Mouse (Mus musculus): ENCODE measurements around the gene Galc.
A peak's percentile ranks its signal among the peaks of the same experiment; 100 is the strongest.

The Galc gene

DNA sequence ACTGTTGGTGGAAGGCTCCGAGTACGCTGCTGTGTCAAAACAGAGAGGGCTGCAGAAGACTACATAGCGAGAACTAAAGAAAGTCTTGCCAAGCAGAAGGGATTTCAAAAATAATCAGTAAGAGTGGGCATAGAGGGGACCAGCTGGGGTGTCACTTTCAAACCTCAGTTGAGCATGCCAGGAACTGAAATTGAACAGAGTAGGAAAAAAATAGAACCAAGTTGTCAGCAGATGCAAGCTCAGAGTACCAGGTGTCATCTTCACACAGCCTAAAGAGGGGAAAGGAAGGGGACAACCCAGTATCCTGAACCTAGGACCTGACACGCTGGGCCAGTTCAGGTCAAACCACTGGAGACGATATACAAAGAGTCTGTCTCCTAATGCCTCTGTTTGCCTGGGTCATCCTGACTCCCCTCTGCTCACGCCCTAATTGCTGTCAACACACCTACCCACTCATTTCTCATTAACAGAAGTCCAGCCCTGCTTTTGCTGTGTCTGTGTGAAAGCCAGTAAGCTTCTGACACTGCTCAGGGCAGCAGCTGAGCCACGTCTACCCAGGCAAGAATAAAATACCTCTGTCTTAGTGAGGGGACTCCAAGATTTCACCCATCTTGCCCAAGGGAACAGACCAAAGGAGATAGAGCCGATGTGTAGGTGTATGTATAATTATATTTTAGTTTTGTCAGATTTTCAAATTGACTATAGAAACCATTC lies 71.9 kb downstream of the Galc start:
- no peak for DNase-seq (ENCODE audit: low read depth, low spot score)

DNA sequence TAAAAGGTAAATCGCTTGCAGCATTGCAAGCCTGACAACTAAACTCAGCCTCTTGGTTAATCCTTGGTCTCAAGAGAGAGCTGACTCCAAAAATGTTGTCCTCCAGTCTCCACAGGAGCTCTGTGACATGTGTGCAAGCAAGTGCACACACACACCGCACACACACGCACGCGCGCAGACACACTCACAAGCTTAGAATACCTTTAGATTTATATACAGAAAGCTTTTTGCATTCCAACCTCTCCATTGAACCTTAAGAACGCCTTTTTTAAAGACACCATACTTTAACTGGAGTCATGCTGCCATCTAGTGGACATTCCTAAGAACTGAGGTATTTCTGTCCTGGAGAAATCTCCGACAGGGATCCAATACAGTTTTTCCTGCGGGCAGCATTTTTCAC lies 77.5 kb downstream of the Galc start:
- peak; percentile 14 for DNase-seq (ENCODE audit: low read depth, low spot score)

DNA sequence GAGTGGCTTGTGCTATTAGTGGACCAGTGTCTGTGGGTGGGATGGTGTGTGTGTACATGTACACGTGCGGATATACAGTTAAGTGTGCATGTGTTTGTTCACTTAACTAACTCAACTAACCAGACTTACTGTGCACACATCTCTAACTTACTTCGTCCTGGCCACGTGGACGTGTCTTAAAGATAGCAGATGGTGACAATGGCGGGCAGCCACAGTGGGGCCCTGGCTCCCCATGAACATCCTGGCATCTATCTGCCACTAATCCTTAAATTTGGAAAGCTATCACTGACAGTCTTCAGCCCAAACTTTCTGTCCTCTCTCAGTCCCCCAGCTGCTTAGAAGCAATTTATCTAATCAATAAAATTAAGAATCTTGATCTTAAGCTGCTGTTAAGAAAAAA lies 78.5 kb downstream of the Galc start:
- DNase-seq (ENCODE audit: low read depth, low spot score): no peak

DNA sequence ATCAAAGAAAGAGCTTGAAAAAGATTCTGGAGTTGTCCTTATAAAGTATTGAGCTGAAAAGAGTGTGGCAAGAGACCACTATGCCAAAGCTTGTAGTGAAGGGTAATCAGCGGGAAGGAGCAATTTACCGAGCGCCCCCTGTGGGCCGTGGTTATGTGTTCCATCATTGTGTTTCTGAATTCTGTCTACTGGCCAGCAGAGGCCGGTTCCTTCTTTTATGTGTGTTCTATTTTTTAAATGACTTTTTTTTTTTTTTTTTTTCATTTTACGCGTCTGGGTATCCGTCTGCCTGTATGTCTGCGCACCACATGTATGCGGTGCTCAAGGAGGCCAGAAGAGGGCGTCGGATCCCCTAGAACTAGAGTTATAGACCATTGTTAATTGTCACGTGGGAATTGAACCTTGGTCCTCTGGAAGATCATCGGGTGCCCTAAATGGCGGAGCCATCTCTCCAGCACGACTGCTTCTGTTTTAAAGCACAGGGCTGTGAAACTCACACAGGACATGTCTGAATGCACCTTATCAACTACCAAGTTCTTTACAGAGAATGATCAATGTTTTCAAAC lies 78.9 kb downstream of the Galc start:
- DNase-seq (ENCODE audit: low read depth, low spot score): no peak

DNA sequence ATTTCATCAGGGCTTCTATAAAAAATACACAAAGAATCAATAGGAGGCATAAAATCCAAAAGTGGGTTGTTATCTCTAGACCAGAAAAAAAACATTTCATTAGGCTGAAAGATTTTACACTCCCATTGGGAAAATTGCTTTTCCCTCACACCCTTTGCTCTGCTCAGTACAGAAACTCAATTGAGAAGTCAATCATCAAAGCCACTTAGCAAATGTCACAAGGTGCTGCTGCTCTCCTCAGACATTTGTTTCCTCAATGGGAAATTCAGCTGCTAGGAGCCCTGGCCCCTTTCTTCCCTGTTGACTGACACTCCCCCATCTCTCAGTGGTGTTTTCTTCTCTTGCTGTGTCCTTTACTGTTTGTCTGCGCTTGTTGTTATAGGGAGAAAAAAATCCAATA lies 79.8 kb downstream of the Galc start:
- no peak for DNase-seq (ENCODE audit: low read depth, low spot score)

DNA sequence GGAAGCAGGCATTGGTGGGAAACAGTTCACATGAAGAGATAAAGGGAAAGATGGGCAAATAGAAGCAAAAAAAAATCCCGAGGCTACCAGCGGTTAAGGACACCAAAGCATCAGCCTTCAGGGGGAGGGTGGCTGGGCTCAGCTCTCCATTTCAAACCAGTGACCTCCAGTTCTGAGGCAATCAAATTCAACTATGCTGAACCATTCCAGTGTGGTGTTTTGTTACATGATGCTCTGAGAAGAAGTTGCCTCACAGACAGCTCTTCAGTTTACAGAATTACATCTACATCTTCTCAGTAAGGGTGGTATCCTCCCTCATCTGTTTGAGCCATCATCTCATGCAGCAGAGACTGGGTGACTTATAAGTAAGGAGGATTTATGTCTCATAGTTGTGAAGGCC lies 82.6 kb downstream of the Galc start:
- DNase-seq (ENCODE audit: low read depth, low spot score): no peak

DNA sequence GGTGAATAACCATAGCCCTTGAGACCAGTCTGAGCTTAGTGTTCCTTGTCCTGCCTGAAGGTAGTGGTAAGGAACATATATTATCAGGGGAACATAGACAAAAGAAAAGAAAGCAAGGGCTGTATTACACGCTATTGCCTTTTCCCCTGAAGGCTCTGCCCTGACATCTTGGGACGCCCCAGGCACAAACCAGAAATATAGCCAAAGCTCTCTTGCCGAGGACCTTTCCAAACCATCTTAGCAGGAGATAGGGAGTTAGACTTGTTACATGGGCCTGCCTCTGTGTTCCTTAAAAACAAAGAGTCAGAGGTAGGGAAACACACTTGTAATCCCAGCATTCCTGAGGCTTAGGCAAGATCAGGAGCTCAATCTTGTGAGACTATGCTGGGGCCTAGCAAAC lies 97.4 kb downstream of the Galc start:
- DNase-seq (ENCODE audit: low read depth, low spot score): no peak

DNA sequence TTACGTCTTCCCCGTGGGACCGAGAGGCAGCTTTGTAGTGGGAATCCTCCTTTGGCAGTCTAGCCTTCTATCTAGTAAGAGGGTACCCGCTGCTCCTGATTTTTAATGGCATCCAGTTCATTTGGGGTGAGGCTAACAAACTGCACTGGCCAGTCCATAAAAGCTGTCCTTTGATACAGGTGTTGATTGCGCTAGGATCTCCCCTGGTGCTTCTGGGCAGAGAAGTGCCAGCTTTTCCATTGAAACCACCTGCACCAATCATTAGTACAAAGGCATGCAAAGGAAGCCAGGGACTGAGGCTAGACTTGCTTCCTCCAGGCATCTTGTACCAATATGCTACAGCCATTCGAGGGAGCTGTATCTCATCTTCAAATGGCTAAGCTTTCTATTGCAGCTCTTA lies 98.4 kb downstream of the Galc start:
- no peak for DNase-seq (ENCODE audit: low read depth, low spot score)

Data from WW6 (cell line).